Mouse (Mus musculus) left cerebral cortex, postnatal 36 days (tissue): Measurements from ENCODE around the gene Upf2. TPM values are rescaled to one million over a fixed set of nuclear protein-coding genes. Genes with fewer than 3 reads are reported as not detected.
"Not testable (repeated sequence)": the region's sequence is repeated elsewhere in the genome, so short reads cannot be mapped to it uniquely, and the experiment has no call there.

ENCODE experiments used
- DNase-seq, 2 experiments: peaks; one replicate each; pipeline ENCODE4 v3.0.0; 2021 to 2022; ENCODE audit warnings: low spot score in 2 of 2, mixed read lengths in 1 of 2
- intact Hi-C: fragments of 180-260 bp; cut with DNase I; formaldehyde crosslinking; loops from one replicate; pipeline ENCODE4 v1.15.1; 2025
- total RNA-seq, 2 experiments: library from RNA; stranded (reverse); gene quantifications; 2 replicates each; pipeline ENCODE4 v1.2.3; 2021

Gene Upf2
- total RNA-seq, 2 experiments from 2014 or later = 30.1 to 41.9 TPM

GRCm38 (mm10) chr2:5945629-5946028 lies 5.6 kb upstream of the Upf2 start:
- intact Hi-C loops = no loop called here
- DNase-seq = no peak

- no peak for DNase-seq
- intact Hi-C loops = no loop called here
Measured at GRCm38 (mm10) chr2:5946876-5947275, 4.4 kb upstream of the Upf2 start.

DNA sequence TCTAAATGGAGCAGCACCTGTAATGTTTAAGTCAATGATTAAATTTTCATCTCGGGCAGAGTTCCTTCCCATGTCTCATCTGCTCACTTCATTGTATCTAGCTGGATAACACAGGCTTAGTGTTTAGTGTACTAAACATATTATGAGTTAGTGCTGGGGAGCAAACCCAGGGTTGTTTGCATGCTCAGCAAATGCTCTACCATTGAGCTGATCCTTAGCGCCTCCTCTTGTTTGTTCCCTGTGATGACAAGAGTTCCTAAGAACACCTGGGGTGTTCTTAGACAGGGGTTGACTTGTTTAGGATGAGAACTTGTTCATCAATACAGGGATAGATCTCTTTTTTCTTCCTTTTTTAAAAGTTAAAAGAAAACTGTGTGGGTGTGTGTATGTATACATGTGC lies 2.3 kb upstream of the Upf2 start:
- intact Hi-C loops = no loop called here
- DNase-seq = no peak

GRCm38 (mm10) chr2:5949821-5950220 lies 1.4 kb upstream of the Upf2 start:
- intact Hi-C loops = loop anchor here (2.0 to 5.0 kb wide), 2 partner anchors 58 to 105 kb away; partner anchors contain the start of genes Cdc123 and Nudt5
- not testable (repeated sequence) for DNase-seq

DNA sequence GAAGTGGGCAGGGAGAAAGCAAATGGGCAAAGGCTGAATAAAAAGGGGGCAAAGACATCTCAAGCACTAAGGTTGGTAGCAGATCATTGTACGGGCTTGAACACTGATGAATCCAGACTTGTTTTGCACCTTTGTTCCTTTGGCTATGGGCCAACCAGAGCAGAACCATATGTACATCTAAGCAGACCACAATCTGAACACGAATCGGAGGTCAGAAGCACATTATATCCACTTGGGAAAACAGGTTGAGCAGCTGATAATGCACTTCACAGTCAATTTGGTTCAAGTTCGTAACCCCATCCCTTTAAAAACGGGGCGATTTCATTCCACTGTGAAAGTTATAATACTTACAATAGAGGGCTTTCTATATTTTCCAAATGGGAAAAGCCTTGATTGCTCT lies 964 bp upstream of the Upf2 start:
- intact Hi-C loops = loop anchor here (2.0 to 5.0 kb wide), 2 partner anchors 58 to 106 kb away; partner anchors contain the start of genes Cdc123 and Nudt5
- DNase-seq = no peak

- DNase-seq = no peak
- intact Hi-C loops = loop anchor here (2.0 to 5.0 kb wide), 2 partner anchors 59 to 107 kb away; partner anchors contain the start of genes Cdc123 and Nudt5
Measured at GRCm38 (mm10) chr2:5951621-5952211, 447 bp downstream of the Upf2 start.

DNA sequence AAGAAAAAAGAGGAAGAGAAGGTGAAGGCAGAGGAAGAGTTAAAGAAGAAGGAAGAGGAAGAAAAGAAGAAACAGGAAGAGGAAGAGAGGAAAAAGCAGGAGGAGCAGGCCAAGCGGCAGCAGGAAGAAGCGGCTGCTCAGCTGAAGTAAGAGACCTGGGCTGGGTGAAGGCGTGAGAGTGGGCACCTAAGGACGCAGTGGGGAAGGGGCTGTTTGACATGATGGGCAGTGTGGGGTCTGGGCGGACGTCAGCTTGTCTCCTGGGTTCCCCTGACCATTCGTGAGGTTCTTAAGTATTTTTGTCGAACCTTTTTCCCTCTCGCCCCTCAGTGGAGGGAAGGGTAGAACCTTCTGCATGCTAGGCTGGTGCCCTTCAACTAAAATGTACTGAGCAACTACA lies 6.4 kb downstream of the Upf2 start:
- intact Hi-C loops = no loop called here
- DNase-seq = no peak

DNA sequence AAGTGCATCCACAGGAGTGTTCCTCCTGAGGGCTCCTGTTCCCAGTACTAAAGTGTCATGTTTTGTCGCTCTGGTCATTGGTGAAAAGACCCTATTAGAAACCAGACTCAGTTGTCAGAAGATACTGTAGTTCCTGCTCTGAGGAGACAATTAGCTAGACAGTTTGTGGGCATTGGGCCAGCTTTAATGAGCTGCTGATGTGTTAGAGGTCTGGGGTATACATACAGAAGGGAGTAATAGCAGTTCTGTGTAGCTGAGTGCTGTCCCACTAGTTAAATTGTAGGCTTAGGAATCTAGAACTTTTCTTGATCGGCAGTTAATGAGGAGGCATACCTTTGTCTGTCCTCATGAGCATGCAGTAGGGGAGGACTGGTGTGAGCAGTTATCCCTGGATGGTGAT lies 11.0 kb downstream of the Upf2 start:
- intact Hi-C loops = no loop called here
- DNase-seq = no peak

GRCm38 (mm10) chr2:5963729-5964128 lies 12.5 kb downstream of the Upf2 start:
- intact Hi-C loops, DNase-seq: not testable (repeated sequence)

DNA sequence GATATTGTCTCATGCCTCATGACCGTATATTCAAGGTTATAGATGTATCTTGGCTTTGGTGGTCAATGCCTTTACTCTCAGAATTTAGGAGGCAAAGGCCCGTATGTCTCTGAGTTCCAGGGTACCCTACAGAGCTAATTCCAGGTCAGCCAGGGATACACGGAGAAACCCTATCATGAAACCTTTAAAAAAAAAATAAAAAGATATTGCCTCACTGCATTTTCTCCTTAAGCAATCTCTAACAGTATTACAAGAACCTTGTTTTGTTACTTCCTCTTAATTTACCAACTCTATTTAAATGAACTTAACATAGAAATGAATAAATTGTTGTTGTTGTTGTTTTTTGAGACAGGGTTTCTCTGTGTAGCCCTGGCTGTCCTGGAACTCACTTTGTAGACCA lies 14.7 kb downstream of the Upf2 start:
- DNase-seq = no peak
- intact Hi-C loops = no loop called here

DNA sequence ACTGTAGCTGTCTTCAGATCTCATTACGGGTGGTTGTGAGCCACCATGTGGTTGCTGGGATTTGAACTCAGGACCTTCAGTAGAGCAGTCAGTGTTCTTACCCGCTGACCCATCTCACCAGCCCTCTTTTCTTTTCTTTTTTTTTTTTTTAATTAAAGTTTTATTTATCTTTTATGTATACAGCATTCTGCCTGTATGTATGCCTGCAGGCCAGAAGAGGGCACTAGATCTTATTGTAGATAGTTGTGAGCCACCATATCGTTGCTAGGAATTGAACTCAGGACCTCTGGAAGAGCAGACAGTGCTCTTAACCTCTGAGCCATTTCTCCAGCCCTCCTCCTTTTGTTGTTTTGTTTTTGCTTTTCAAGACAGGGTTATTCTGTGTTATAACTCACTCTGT lies 19.4 kb downstream of the Upf2 start:
- intact Hi-C loops, DNase-seq: not testable (repeated sequence)

DNA sequence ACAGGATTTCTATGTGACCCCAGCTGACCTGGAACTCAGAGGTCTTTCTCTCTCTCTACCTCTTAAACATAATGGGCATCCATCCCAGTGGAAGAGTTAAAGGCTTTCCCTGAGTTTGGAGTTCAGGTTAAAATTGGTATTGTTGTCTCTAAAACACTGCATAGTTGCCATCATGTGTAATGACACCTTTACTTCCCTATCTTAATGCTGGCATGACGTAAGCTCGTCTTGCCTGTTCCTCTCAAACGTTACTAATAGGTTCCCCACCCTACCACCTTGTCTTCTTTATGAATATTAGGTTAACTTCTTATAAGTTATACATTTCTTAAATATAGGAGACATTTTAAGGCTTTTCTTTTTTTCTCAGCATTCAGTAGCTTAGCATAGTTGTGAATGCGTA lies 26.3 kb downstream of the Upf2 start:
- DNase-seq = no peak
- intact Hi-C loops = no loop called here

DNA sequence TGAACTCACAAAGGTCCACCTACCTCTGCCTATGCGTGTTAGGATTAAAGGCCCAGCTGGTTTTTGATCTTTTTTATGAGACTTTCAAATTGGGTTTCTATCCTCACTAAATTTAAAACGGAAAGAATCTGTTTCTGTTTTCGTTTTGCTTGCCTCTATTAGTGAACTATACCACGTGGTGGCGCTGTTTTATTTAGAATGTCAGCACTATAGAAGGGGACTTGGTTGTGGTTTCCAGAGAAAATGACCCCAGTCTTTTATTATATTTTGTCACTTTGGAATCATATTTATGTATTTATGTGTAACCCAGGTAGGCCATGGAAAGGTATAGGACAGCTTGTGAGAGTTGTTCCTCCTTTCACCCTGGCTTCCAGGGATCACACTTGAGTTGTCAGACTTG lies 44.3 kb downstream of the Upf2 start:
- intact Hi-C loops = no loop called here
- no peak for DNase-seq

- no peak for DNase-seq
- intact Hi-C loops = no loop called here
Measured at GRCm38 (mm10) chr2:6003949-6004348, 52.7 kb downstream of the Upf2 start.

DNA sequence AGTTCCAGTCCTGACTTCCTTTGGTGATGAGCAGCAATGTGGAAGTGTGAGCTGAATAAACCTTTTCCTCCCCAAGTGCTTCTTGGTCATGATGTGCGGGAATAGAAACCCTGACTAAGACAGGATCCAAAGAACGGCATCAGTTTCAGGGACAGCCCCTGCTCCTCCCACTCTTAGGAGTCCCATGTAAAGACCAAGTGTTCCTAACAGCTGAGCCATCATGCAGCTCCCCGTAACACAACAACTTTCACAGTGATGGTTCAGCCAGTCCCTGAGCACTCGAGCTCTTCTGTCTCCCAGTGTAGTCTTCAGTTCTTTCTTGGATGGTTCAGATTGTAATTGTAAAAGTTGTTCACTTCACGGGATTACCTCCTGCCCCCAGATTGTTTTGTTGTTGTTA lies 63.3 kb downstream of the Upf2 start:
- DNase-seq = no peak
- intact Hi-C loops = no loop called here

DNA sequence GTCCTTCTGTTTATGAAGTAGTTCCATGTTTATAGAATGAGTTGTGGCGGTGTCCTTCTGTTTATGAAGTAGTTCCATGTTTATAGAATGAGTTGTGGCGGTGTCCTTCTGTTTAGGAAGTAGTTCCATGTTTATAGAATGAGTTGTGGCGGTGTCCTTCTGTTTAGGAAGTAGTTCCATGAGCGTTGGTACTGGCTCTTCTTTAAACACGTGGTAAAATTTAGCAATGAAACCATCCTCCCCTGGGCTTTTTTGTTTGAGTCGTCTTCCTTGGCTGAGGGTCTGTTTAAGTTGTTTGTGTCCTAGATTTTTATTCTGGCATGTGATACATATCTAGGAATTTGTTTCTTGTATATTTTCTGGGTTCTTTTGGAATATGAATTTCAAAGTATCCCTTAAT lies 63.9 kb downstream of the Upf2 start:
- intact Hi-C loops, DNase-seq: not testable (repeated sequence)

DNA sequence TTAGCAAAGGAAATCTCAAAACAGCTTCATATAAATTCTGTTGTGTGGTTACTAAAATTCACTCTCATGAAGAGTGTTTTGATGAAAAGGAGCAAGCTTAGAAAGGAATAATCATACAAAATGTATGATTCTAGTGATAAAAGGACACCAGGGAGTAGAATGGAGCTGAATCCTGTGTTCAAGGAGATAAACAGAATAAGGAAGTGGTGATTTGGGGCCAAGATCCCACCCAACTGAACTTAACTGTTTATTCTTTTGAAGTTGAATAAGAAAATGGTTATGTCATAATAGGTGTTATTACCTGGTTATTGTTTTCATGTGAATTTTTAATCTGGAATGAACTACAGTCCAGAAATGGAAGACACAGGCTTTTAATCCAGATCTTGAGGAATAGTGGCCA lies 69.3 kb downstream of the Upf2 start:
- DNase-seq = no peak
- intact Hi-C loops = no loop called here

DNA sequence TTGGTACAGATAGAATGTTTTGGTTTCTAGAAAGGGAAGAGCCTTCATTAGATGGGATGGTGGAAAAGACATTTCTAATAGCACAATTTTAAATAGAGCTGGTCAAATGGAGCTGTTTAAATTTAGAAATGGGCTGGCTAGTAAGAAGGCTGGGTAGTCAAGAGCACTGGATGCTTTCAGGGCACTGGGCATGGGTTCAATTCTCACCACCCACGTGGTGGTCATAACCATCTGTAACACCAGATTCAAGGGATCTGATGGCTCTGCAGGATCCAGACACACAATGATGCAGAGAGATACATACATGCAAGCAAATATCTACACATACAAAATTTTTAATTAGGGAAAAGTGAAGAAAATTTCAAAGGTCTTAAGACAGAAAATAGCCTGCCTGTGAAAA lies 91.4 kb downstream of the Upf2 start:
- intact Hi-C loops = no loop called here
- DNase-seq = peak in 1 of 2 experiments; percentile 13

- intact Hi-C loops = no loop called here
- no peak for DNase-seq
Measured at GRCm38 (mm10) chr2:6046796-6047195, 95.5 kb downstream of the Upf2 start.

DNA sequence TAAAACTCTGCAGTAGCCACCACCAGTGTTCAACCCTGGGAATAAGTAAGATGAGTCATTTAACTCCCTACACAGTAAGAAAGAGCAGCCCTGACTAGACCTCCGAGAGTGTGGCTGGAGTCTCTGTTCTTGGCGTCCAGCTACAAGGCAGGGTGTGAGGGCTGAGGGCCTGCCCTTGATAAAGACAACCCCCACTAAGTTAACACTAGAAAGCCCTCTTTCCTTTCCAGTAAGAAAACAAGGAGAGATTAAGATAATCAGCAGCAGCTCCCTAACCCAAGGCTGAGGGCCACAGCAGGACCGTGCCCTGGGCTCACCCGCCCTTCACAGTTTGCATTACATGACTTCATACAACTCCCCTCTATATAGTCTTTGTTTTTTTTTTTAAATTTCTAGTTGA lies 97.3 kb downstream of the Upf2 start:
- no peak for DNase-seq
- intact Hi-C loops = no loop called here

DNA sequence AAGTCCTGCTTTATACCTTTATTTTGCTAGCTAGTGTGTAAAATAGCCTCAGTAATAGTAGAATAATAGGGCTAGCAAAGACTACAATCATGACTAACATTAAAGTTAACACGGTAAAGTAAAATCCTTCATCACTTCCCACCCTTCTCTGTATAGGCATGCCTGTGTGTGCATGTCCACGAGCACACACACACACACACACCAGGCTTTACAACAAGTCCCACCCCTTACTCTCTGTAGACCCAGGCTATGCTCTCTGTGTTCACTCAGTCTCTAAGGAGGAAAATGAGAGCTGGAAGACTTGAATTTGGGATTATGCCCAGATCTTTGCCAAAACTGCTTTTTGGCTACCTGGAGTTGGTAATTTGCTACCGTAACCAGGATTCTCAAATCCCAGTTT lies 97.7 kb downstream of the Upf2 start:
- no peak for DNase-seq
- intact Hi-C loops = no loop called here

GRCm38 (mm10) chr2:6055466-6055865 lies 104.2 kb downstream of the Upf2 start:
- DNase-seq = no peak
- intact Hi-C loops = no loop called here
